Comparison of ENCODE assay signal across 9 mouse cellular contexts in the genomic region with DNA sequence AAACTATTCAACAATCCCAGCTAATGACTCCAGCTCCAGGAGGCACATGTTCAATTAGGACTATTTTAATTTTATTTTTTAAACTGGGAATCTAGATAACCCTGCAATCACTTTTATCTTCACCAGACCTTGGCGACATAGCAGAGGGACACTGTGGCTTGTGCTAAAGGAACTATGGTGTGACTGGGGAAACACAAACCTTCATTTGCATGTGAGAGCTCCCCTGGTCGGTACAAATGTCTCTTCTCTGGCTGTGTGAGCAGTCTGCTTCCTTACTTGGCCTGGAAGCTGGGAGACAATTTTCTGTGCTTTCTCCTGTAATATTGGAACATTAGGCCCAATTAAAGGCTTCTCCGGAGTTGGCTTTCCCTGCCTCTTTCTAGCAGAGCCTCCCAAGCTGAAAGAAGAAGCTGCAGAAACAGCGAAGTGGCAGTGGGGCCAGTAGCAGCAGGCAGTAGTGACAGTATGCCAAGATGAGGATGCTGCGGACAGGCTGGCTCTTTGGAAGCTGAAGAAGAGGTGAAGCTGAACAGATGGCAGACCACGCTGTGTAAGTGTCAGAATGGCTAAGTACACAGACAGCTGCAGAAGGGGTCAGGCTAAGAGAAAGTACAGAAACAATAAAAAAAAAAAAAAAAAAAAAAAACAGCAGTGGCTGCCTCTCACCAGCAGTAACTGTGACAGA.
DNase-seq lines count a peak whose midpoint lies in the region; ATAC-seq and TF ChIP-seq lines count a peak whose summit lies in the region.
"Had no signal": no experiment of that assay in that cellular context is flagged by ENCODE, and none has a peak within 500 bp of the region (broad histone marks: within the 10 kb centered on the region; RNA-seq: fewer than 3 reads in every experiment).

No protein-coding gene starts in this region.

- no peaks in the 10 kb centered on the region for H3K9me3 ChIP-seq in forebrain, embryonic 13.5 days (replicated peaks)
- H3K9me3 ChIP-seq in limb, embryonic 14.5 days (ENCODE audit: control insufficient read depth, low read length) = no peaks in the 10 kb centered on the region
- H3K9me3 ChIP-seq in kidney, embryonic 14.5 days (ENCODE audit: control insufficient read depth, low read length) = no peaks in the 10 kb centered on the region

- peaks cover 13% of the 10 kb centered on the region for H3K4me1 ChIP-seq in forebrain, embryonic 13.5 days
- H3K4me1 ChIP-seq in limb, embryonic 14.5 days (ENCODE audit: control insufficient read depth, insufficient read depth, low read length) = 0 out of 2 replicates have a peak, but pooled peaks cover 2% of the 10 kb centered on the region
- H3K4me1 ChIP-seq in kidney, embryonic 14.5 days (ENCODE audit: control insufficient read depth, insufficient read depth, low read length) = no peaks in the 10 kb centered on the region

- peak; percentile 82 for ATAC-seq in forebrain, embryonic 13.5 days
- ATAC-seq in limb, embryonic 14.5 days (ENCODE audit: low FRiP score, low read depth) = peak; percentile 75
- no peak for ATAC-seq in kidney, embryonic 14.5 days (ENCODE audit: low FRiP score, low TSS enrichment)

- H3K4me3 ChIP-seq in forebrain, embryonic 13.5 days = no peak overlapping the region
- H3K4me3 ChIP-seq in limb, embryonic 14.5 days (replicated peaks; ENCODE audit: low read length) = no peak overlapping the region
- no peak overlapping the region for H3K4me3 ChIP-seq in kidney, embryonic 14.5 days (ENCODE audit: low read length)

- WGBS in forebrain, embryonic 13.5 days = 24% methylated on average over 6 of the region's 6 CpGs
- WGBS in limb, embryonic 14.5 days = 32% methylated on average over 6 of the region's 6 CpGs
- WGBS in kidney, embryonic 14.5 days = 33% methylated on average over 6 of the region's 6 CpGs

- H3K9ac ChIP-seq in forebrain, embryonic 13.5 days = no peak overlapping the region
- H3K9ac ChIP-seq in limb, embryonic 14.5 days (ENCODE audit: low read depth, low read length, severe bottlenecking) = no peak overlapping the region
- H3K9ac ChIP-seq in kidney, embryonic 14.5 days (ENCODE audit: low read depth, low read length) = no peak overlapping the region

- no peaks in the 10 kb centered on the region for H3K36me3 ChIP-seq in forebrain, embryonic 13.5 days (ENCODE audit: poor library complexity, severe bottlenecking)
- no peaks in the 10 kb centered on the region for H3K36me3 ChIP-seq in limb, embryonic 14.5 days (ENCODE audit: control insufficient read depth, insufficient read depth, low read length)
- no peaks in the 10 kb centered on the region for H3K36me3 ChIP-seq in kidney, embryonic 14.5 days (ENCODE audit: control insufficient read depth, insufficient read depth, low read length)

- peaks cover 6% of the 10 kb centered on the region for H3K27me3 ChIP-seq in forebrain, embryonic 13.5 days
- H3K27me3 ChIP-seq in limb, embryonic 14.5 days (ENCODE audit: control insufficient read depth, insufficient read depth, low read length) = no peaks in the 10 kb centered on the region
- no peaks in the 10 kb centered on the region for H3K27me3 ChIP-seq in kidney, embryonic 14.5 days (ENCODE audit: control insufficient read depth, insufficient read depth, low read length)

- TF ChIP-seq POLR2A in limb, embryonic 14.5 days (IDR thresholded peaks at IDR 0.05; ENCODE audit: borderline replicate concordance, extremely low read depth, insufficient read depth, insufficient read length) = no peak

- H3K4me2 ChIP-seq in forebrain, embryonic 13.5 days = no peak overlapping the region
- H3K4me2 ChIP-seq in limb, embryonic 14.5 days (replicated peaks; ENCODE audit: low read depth, low read length, severe bottlenecking) = no peak overlapping the region
- H3K4me2 ChIP-seq in kidney, embryonic 14.5 days (replicated peaks; ENCODE audit: low read depth, low read length) = no peak overlapping the region

- H3K27ac ChIP-seq in forebrain, embryonic 13.5 days = 0 out of 2 replicates have a peak overlapping the region, but pooled peaks have one; percentile 40
- no peak overlapping the region for H3K27ac ChIP-seq in limb, embryonic 14.5 days (replicated peaks; ENCODE audit: low read depth, low read length)
- no peak overlapping the region for H3K27ac ChIP-seq in kidney, embryonic 14.5 days (ENCODE audit: low read depth, low read length)

- DNase-seq in right cerebral cortex, postnatal 10 days (ENCODE audit: low spot score in 2 of 2) = peak; percentile 29 to 35
- no peak for DNase-seq in right cerebral cortex, postnatal 36 days (ENCODE audit: low spot score in 2 of 2)
- no peak for DNase-seq in limb, embryonic 14.5 days (ENCODE audit: low spot score)
- DNase-seq in retina, postnatal 1 day = peak; percentile 61
- DNase-seq in lung, adult 18-20 months = no peak
- DNase-seq in ovary, adult 18-20 months (ENCODE audit: low spot score) = no peak
- DNase-seq: thymus, postnatal 36 days had no signal

Comparison
In these comparisons a context has a peak if more than half of its experiments do, and no peak if none do; other contexts are left out.
1. DNase-seq: peak in right cerebral cortex, postnatal 10 days (2 of 2) and retina, postnatal 1 day (single experiment); none in right cerebral cortex, postnatal 36 days (0 of 2), limb, embryonic 14.5 days (single experiment), lung, adult 18-20 months (0 of 2) and ovary, adult 18-20 months (single experiment).